Mouse (Mus musculus) kidney, postnatal 36 days (tissue): ENCODE results near the gene Gm5901.
"Not testable (repeated sequence)": the region's sequence is repeated elsewhere in the genome, so short reads cannot be mapped to it uniquely, and the experiment has no call there.

ENCODE experiments used
- DNase-seq, 2 experiments: peaks; one replicate each; pipeline ENCODE4 v3.0.0; 2021 to 2022; ENCODE audit warnings: mixed read lengths in 2 of 2

Gm5901 gene

GRCm38 (mm10) chr7:105374866-105375265 is at the start of gene Gm5901:
TSS of gene Gm5901 (plus strand) at chr7:105375038.
- DNase-seq = no peak

DNA sequence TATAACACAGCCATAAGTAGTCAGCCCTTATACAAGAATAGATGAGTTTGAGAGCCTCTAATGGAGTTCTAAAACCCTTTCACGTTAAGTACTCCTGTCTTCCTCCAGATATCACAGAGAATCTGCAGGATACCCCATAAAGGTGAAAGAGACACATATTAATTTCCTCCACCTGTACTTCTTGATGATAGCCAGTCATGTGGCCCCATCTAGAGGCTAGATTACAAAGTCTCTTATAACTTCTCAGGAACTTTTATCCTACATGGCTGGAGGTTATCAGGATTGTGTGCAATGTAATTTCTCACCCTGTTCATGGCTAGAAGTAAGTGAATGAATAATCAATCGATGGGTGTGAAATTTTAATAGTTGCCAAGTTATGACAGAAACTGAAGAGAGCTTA is 49.5 kb upstream of the Gm5901 start:
- no peak for DNase-seq

DNA sequence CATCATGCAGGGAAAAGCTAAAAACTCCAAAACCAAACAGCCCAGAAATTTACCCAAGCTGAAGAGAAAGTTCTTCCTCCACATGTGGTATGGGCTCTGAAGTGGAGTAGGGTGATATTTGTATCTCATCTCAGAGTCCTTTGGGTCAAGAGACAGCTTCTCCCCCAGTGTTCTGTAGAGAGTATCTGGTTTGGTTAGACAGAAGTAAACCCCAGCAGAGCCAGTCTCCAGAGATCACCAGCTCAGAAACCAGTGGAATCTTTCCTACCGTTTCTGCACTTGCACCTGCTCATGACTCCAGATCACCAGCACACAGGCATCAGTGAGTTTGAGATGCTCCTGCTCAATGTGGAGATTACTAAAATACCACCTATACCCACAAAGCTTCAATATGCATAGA is 40.8 kb upstream of the Gm5901 start, which contains the start of gene Olfr690:
Gene Olfr690, minus strand, starts transcription at position 101 of the 400 bp plus-strand sequence.
- no peak for DNase-seq

GRCm38 (mm10) chr7:105342170-105342569 is 32.7 kb upstream of the Gm5901 start, which contains the start of gene Olfr691:
TSS of gene Olfr691 (minus strand) at chr7:105342270.
- DNase-seq = no peak

- DNase-seq = no peak
Measured at GRCm38 (mm10) chr7:105342752-105343151, 32.1 kb upstream of the Gm5901 start.

- DNase-seq = not testable (repeated sequence)
Measured at GRCm38 (mm10) chr7:105356064-105356463, 18.8 kb upstream of the Gm5901 start.

GRCm38 (mm10) chr7:105356487-105356886 is 18.4 kb upstream of the Gm5901 start:
- not testable (repeated sequence) for DNase-seq

DNA sequence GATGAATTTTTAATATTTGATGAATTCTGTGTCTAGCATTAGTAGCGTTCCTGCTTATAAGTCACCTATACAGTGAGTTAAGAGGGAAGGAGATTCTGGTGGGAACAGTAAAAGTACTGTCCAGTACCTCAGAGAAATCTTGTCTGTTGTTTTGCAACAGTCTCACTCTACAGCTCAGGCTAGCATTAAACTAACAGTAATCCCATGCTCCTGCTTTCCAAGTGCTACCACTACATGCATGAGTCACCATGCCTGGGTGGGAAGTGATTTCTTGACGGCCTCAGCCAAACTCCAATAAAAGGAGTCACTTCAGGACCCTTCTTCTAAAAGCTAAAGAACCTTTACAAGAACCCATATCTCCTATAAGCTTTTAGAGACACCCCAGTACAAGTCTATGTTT is 13.1 kb upstream of the Gm5901 start:
- DNase-seq = no peak

DNA sequence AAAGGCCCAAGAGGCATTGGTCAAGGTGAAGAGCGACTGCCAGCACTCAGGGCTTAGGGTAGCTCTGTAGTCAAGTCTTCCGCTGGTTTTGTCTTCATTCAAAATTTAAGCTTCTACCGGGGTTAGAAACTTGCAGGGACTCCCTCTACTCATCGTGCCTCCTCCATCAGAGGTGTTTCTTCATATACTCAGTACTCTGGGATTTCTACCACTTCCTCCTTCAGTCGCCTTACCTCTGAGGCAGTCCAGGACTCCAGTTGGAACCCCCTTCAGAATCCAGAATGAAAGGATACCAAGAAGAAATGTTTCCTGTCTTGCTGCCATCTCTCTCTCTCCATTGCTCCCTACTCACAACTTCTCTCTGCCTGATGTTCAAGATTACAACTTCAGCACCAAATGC is 7.6 kb upstream of the Gm5901 start:
- DNase-seq = no peak

DNA sequence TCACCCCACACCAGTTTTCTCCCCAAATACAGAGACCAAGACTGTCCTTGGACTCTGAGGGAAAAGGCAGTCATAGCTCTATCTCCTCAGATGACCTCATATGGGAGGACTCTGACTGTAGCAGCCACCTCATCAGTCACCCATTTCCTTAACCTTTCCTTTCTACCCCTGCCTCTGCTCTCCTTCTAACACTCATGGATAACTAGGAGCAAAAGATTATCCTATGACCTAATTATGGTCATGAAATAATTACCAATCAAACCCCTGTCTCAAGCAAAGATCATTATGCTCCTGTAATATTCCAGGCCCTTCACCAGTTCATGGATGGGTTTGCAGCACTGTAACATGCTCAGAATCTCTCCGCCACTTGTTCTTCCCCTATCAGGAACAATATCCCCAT is 6.9 kb upstream of the Gm5901 start, which contains the start of gene Olfr692:
Gene Olfr692, plus strand, starts transcription at position 301 of the 400 bp plus-strand sequence.
- DNase-seq = no peak

GRCm38 (mm10) chr7:105368521-105368920 is 6.3 kb upstream of the Gm5901 start:
- DNase-seq = no peak

GRCm38 (mm10) chr7:105372912-105373311 is 1.9 kb upstream of the Gm5901 start:
- DNase-seq = no peak

DNA sequence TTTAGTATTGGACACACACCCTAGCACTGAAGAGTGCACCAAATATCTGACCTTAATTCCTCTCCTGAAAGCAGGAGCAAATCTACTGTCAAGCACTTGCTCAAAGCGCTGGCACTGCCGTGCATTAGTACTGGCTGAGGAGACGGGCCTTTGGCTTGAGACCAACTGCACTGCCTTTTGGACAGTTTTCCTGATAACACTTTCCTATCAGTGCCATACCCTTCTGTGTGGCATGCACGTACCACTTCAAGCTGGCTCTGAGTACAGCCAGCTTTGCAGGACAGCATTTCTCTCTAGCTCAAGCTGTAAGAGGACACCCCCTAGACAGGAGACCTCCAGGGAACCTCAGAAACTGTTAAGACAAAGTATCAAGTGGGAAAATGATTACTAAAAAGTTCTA is 1.3 kb upstream of the Gm5901 start:
- DNase-seq = no peak

GRCm38 (mm10) chr7:105373976-105374375 is 862 bp upstream of the Gm5901 start:
- DNase-seq = no peak

- no peak for DNase-seq
Measured at GRCm38 (mm10) chr7:105380329-105380728, 5.5 kb downstream of the Gm5901 start.

GRCm38 (mm10) chr7:105387696-105388095 is 12.9 kb downstream of the Gm5901 start:
- DNase-seq = no peak

DNA sequence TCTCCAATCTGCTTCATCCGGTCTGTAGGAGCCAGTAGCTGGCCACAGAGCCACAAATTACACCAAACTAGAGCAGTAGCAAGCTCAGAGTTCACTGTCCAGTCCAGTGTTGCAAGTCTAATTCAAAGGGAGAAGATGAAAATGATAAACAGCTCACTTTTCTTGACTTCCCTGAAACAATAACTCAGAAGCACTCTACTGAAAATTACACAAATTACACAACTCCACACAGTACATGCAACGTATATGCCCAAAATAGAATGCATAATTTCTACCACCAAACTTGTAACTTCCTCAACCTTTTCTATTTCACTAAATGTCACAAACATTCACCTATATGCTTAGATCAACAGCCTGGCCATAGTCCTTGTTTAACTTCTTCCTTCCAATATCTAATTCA is 15.4 kb downstream of the Gm5901 start:
- DNase-seq = no peak

DNA sequence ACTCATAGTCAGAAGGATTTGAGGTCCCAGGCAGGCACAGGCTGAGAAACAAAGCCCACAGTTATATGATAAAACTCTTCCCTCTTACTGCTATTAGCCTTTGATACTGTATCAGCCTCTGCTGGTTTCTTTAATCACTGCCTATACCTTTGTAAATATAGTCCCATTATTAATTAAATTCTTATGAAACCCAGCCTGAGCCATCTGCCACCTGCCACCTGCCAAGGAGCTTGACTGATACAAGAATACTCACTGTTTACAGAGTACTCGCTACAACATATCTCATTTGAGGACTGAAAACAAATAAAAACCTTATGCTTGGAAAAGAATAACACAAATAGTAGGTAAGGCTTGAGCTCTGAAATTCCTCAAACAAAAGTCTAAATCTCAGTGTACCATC is 19.8 kb downstream of the Gm5901 start:
- no peak for DNase-seq

GRCm38 (mm10) chr7:105395131-105395820 is 20.4 kb downstream of the Gm5901 start:
- DNase-seq = peak in 1 of 2 experiments; percentile 7

DNA sequence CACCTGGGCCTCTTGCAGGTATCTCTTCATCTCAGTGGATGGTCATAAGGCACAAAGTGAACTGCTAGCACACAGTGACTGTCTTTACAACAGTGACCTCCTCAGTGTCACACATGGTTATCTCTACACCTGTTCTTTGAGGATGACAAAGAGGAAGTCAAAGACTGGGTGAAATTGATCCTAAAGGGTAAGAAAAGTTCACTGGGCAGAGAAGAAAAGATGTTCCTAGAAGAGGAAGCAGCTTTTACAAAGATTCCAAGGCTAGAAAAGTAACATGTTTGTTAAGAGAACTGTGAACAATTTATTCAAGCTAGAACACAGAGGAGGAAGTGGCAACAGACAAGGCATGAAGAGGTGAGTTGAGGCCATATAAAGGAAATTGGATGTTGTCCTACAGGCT is 21.3 kb downstream of the Gm5901 start:
- DNase-seq = no peak

GRCm38 (mm10) chr7:105399058-105399934 is 24.5 kb downstream of the Gm5901 start:
- DNase-seq = peak in 1 of 2 experiments; percentile 6

DNA sequence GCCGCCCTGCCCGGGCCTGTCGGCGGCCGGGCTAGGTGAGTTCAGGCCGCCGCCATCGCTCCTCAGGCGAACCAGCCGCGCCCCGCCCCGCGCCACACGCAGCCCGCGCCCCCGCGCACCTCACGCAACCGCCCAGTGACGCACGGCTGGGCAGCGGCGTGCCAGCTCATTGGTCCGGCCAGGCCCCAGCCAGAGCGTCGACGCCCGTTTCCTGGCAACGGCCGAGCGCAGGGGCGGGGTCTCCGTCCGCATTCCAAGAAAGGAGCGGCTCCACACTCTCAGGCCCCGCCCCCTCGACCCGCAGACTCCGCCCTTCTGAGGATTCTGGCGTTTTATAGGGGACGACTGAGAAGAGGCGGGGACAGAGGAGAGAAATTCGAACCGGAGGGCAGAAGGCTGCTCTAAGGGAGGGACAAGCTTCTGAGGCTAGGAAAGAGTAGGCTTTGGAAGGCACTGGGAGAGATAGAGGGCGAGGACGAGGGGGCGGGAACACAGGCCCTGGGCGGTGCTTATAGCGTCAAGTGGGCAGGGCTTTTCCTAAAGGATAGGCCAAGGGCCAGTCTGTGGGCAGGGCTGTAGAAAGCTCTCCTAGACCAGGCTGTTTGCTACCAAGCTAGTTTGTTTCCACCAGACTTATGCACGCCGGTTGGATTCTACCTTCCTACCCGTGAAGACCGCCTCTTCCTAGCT is 25.2 kb downstream of the Gm5901 start, which contains the start of gene Fam160a2:
Gene Fam160a2, minus strand, starts transcription at position 120 of the 690 bp plus-strand sequence.
- DNase-seq = peak; percentile 100

GRCm38 (mm10) chr7:105404268-105404667 is 29.4 kb downstream of the Gm5901 start, which contains the start of gene Cnga4:
TSS of gene Cnga4 (plus strand) at chr7:105404568.
- no peak for DNase-seq
